Mouse (Mus musculus): Measurements from ENCODE around the gene Myo1d.

DNA sequence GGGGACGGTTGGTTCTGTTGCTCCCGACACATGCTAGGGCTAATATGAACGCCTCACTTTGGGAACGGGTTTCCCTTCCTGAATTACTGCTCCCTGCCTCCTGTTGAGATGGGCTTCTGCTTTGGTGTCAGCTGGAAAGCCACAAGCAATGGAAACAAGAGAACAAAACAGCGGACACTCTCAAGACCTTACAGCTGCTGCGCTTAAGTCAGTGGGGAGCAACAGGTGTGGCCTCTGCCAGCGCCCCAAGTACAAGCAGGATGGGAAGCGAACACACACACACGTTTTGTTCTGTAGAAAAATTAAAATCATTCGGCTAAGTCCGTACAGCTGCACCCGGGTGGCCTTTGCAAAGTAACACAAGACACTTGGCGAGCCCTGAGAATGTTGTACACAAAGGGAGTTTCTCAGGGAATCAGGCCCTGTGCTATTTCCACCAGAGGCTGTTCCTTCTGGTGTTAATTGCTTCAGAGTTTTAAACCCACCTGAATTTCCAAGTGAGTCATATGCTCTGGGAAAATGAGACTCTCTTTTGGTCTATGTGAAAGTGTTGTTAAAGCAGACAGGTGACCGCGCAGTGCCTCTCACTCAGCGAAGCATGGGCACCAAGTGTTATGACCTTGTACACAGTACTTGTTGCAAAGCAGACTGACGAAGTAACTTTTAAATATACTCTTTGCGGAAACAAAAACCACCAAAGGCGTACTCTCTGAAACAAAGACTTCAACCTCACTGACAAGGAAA is 267.3 kb downstream of the Myo1d start:
- TF ChIP-seq CTCF (IDR thresholded peaks at IDR 0.05; ENCODE audit: control insufficient read depth, insufficient read depth, low read length) = no peak
- no peak for TF ChIP-seq POLR2A (IDR thresholded peaks at IDR 0.05; ENCODE audit: borderline replicate concordance, control insufficient read depth, low read depth, low read length)
